9 mouse cellular contexts compared by ENCODE assay signal in the genomic region with DNA sequence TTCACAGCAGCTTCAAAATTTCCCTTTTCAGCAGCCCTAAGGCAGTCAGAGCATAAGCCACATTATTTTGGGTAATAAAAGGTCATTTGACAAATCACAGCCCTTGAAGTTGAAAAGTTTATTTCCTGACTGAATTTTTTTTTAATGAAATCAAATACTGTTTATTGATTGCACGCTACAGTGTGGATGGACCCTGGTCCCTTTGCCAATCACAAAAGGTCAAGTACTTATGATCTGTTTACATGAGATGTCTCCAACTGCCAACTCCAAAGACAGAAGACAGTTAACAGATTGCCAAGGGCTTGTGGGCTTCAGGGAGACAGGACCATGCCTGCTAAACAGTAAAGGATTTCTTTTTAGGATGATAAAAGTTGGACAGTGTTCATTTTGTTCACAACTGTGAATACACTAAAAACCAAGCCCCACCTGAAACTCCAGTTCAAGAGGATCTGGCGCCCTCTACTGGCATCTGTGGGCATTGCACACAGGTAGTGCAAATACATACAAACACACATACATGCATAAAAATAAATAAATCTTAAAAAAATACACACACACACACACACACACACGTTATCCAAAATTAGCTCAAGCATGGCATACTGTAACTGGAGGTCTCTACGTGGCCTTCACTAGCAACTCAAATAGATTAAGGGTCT. TPM values are rescaled to one million over a fixed set of nuclear protein-coding genes. Genes with fewer than 3 reads are reported as not detected.
DNase-seq lines count a peak whose midpoint lies in the region; ATAC-seq and TF ChIP-seq lines count a peak whose summit lies in the region.
"Had no signal": no experiment of that assay in that cellular context is flagged by ENCODE, and none has a peak within 500 bp of the region (broad histone marks: within the 10 kb centered on the region; RNA-seq: fewer than 3 reads in every experiment).

No protein-coding gene starts in this region.

- H3K27ac ChIP-seq in forebrain, postnatal 0 days (ENCODE audit: low read depth, low read length): no peak overlapping the region
- no peak overlapping the region for H3K27ac ChIP-seq in forebrain, embryonic 11.5 days (ENCODE audit: low read depth, low read length)
- H3K27ac ChIP-seq in neural tube, embryonic 11.5 days (ENCODE audit: low read depth, low read length): no peak overlapping the region

- H3K4me3 ChIP-seq in forebrain, postnatal 0 days (ENCODE audit: low read depth, low read length): no peak overlapping the region
- no peak overlapping the region for H3K4me3 ChIP-seq in forebrain, embryonic 11.5 days (ENCODE audit: low read depth, low read length)
- H3K4me3 ChIP-seq in neural tube, embryonic 11.5 days (ENCODE audit: low read depth, low read length): no peak overlapping the region

- peak; percentile 72 for TF ChIP-seq CTCF in forebrain, postnatal 0 days (IDR thresholded peaks at IDR 0.05; ENCODE audit: low read depth)

- peak; percentile 36 for DNase-seq in forebrain, postnatal 0 days
- no peak for DNase-seq in forebrain, embryonic 11.5 days (ENCODE audit: low spot score)
- peak; percentile 35 for DNase-seq in neural tube, embryonic 11.5 days (ENCODE audit: low spot score)
- no peak for DNase-seq in neural tube, embryonic 10.5 days (ENCODE audit: extremely low spot score, low spot score)
- DNase-seq in embryo, embryonic 9.5 days (ENCODE audit: extremely low spot score): peak; percentile 27
- no peak for DNase-seq in urinary bladder, postnatal 25 days (ENCODE audit: low spot score)
- no peak for DNase-seq in adipocyte (ENCODE audit: low spot score)

- 89% methylated on average over 4 of the region's 4 CpGs for WGBS in forebrain, postnatal 0 days
- 86% methylated on average over 4 of the region's 4 CpGs for WGBS in forebrain, embryonic 11.5 days
- WGBS in neural tube, embryonic 11.5 days: 84% methylated on average over 4 of the region's 4 CpGs

- H3K4me2 ChIP-seq in forebrain, postnatal 0 days (ENCODE audit: low read depth): no peak overlapping the region
- H3K4me2 ChIP-seq in forebrain, embryonic 11.5 days (ENCODE audit: low read depth, low read length, severe bottlenecking): no peak overlapping the region
- no peak overlapping the region for H3K4me2 ChIP-seq in neural tube, embryonic 11.5 days (ENCODE audit: low read depth)

- H3K4me1 ChIP-seq in forebrain, postnatal 0 days (ENCODE audit: insufficient read depth): no peaks in the 10 kb centered on the region
- no peaks in the 10 kb centered on the region for H3K4me1 ChIP-seq in forebrain, embryonic 11.5 days (replicated peaks; ENCODE audit: control insufficient read depth, insufficient read depth, low read length)
- H3K4me1 ChIP-seq in neural tube, embryonic 11.5 days (ENCODE audit: control insufficient read depth, insufficient read depth, low read length): no peaks in the 10 kb centered on the region

- peaks cover 47% of the 10 kb centered on the region for H3K36me3 ChIP-seq in forebrain, postnatal 0 days (ENCODE audit: insufficient read depth)
- H3K36me3 ChIP-seq in forebrain, embryonic 11.5 days (ENCODE audit: control insufficient read depth, insufficient read depth, low read length): peaks cover 58% of the 10 kb centered on the region
- H3K36me3 ChIP-seq in neural tube, embryonic 11.5 days (ENCODE audit: control insufficient read depth, insufficient read depth, low read length): peaks cover 41% of the 10 kb centered on the region

- no peaks in the 10 kb centered on the region for H3K9me3 ChIP-seq in forebrain, postnatal 0 days (ENCODE audit: low read length)
- peaks cover 5% of the 10 kb centered on the region for H3K9me3 ChIP-seq in forebrain, embryonic 11.5 days (ENCODE audit: control insufficient read depth, low read length)
- no peaks in the 10 kb centered on the region for H3K9me3 ChIP-seq in neural tube, embryonic 11.5 days (ENCODE audit: control insufficient read depth, low read length)

- no peak for ATAC-seq in forebrain, postnatal 0 days
- no peak for ATAC-seq in forebrain, embryonic 11.5 days (replicated peaks; ENCODE audit: low FRiP score)
- no peak for ATAC-seq in neural tube, embryonic 11.5 days (ENCODE audit: insufficient read depth, low FRiP score, low TSS enrichment)
- ATAC-seq in neutrophil, adult 5-6 weeks (ENCODE audit: extremely low read depth, insufficient number of reproducible peaks, low FRiP score, poor library complexity, severe bottlenecking): peak; percentile 50; the same call in 1 of the 2 replicates
- ATAC-seq: Patski had no signal

- H3K9ac ChIP-seq in forebrain, postnatal 0 days: no peak overlapping the region
- no peak overlapping the region for H3K9ac ChIP-seq in forebrain, embryonic 11.5 days (ENCODE audit: low read length)
- no peak overlapping the region for H3K9ac ChIP-seq in neural tube, embryonic 11.5 days (ENCODE audit: low read length)

- no peaks in the 10 kb centered on the region for H3K27me3 ChIP-seq in forebrain, postnatal 0 days (ENCODE audit: insufficient read depth, low read length)
- no peaks in the 10 kb centered on the region for H3K27me3 ChIP-seq in forebrain, embryonic 11.5 days (ENCODE audit: control insufficient read depth, insufficient read depth, low read length)
- H3K27me3 ChIP-seq in neural tube, embryonic 11.5 days (ENCODE audit: control insufficient read depth, insufficient read depth, low read length): no peaks in the 10 kb centered on the region
- H3K27me3 ChIP-seq: Patski had no signal

RNA-seq across cellular contexts. Expression of gene Ccnf, which starts 7.8 kb away (rescaled TPM):
- 6.2 and 7.4 TPM in 2 replicates for total RNA-seq in forebrain, postnatal 0 days (2014; rRNA removed)
- 4.1 and 6.9 TPM in 2 replicates for polyA plus RNA-seq in forebrain, postnatal 0 days (2015; fragmentation: Nextera tagmentation; extraction: Ambion mirVana)
- polyA plus RNA-seq in forebrain, embryonic 11.5 days (2014; fragmentation: Nextera tagmentation; extraction: Ambion mirVana): 117 and 120 TPM in 2 replicates
- polyA plus RNA-seq in neural tube, embryonic 11.5 days (2014; fragmentation: Nextera tagmentation; extraction: Ambion mirVana): 87.6 and 92.1 TPM in 2 replicates
- total RNA-seq in neutrophil, adult 5-6 weeks (2017): 2.5 and 3.0 TPM in 2 replicates

RNA-seq across cellular contexts. Expression of gene Tedc2, which starts 22.8 kb away (rescaled TPM):
- total RNA-seq in forebrain, postnatal 0 days (2014; rRNA removed): 19.7 and 20.1 TPM in 2 replicates
- polyA plus RNA-seq in forebrain, postnatal 0 days (2015; fragmentation: Nextera tagmentation; extraction: Ambion mirVana): 9.6 and 10.0 TPM in 2 replicates
- 17.7 and 19.2 TPM in 2 replicates for polyA plus RNA-seq in forebrain, embryonic 11.5 days (2014; fragmentation: Nextera tagmentation; extraction: Ambion mirVana)
- 16.7 and 18.3 TPM in 2 replicates for polyA plus RNA-seq in neural tube, embryonic 11.5 days (2014; fragmentation: Nextera tagmentation; extraction: Ambion mirVana)
- total RNA-seq in neutrophil, adult 5-6 weeks (2017): 5.6 and 8.8 TPM in 2 replicates

RNA-seq across cellular contexts. Expression of gene Ntn3, which starts 34.1 kb away (rescaled TPM):
- total RNA-seq in forebrain, postnatal 0 days (2014; rRNA removed): 18.3 and 19.6 TPM in 2 replicates
- polyA plus RNA-seq in forebrain, postnatal 0 days (2015; fragmentation: Nextera tagmentation; extraction: Ambion mirVana): 2.9 and 4.0 TPM in 2 replicates
- 3.8 and 4.9 TPM in 2 replicates for polyA plus RNA-seq in forebrain, embryonic 11.5 days (2014; fragmentation: Nextera tagmentation; extraction: Ambion mirVana)
- 4.0 and 4.7 TPM in 2 replicates for polyA plus RNA-seq in neural tube, embryonic 11.5 days (2014; fragmentation: Nextera tagmentation; extraction: Ambion mirVana)
- not detected in 2 replicates for total RNA-seq in neutrophil, adult 5-6 weeks (2017)

RNA-seq across cellular contexts. Expression of gene Tbc1d24, which starts 38.1 kb away (rescaled TPM):
- 94.5 and 113 TPM in 2 replicates for total RNA-seq in forebrain, postnatal 0 days (2014; rRNA removed)
- polyA plus RNA-seq in forebrain, postnatal 0 days (2015; fragmentation: Nextera tagmentation; extraction: Ambion mirVana): 15.7 and 23.5 TPM in 2 replicates
- polyA plus RNA-seq in forebrain, embryonic 11.5 days (2014; fragmentation: Nextera tagmentation; extraction: Ambion mirVana): 8.3 and 8.4 TPM in 2 replicates
- polyA plus RNA-seq in neural tube, embryonic 11.5 days (2014; fragmentation: Nextera tagmentation; extraction: Ambion mirVana): 7.9 and 8.7 TPM in 2 replicates
- total RNA-seq in neutrophil, adult 5-6 weeks (2017): 0.35 and 0.37 TPM in 2 replicates

Comparison
In these comparisons a context has a peak if more than half of its experiments do, and no peak if none do; other contexts are left out.
1. DNase-seq: peak in forebrain, postnatal 0 days (single experiment), neural tube, embryonic 11.5 days (single experiment) and embryo, embryonic 9.5 days (single experiment); none in forebrain, embryonic 11.5 days (single experiment), neural tube, embryonic 10.5 days (single experiment), urinary bladder, postnatal 25 days (single experiment) and adipocyte (single experiment).
2. RNA of gene Ccnf, which starts 7.8 kb away (polyA plus RNA-seq): 117 to 120 TPM in forebrain, embryonic 11.5 days and 87.6 to 92.1 TPM in neural tube, embryonic 11.5 days; 4.1 to 6.9 TPM in forebrain, postnatal 0 days; every median in the first group is over 10 times any median in the second.